Mouse (Mus musculus) gastrocnemius, adult 8-10 months (tissue): ENCODE data around the gene Slc37a3. TPM values are rescaled to one million over a fixed set of nuclear protein-coding genes. Genes with fewer than 3 reads are reported as not detected.
A peak's percentile ranks its signal among the peaks of the same experiment; 100 is the strongest.
"Not testable (repeated sequence)": the region's sequence is repeated elsewhere in the genome, so short reads cannot be mapped to it uniquely, and the experiment has no call there.

Experiments used
- DNase-seq, 2 experiments: peaks; one replicate each; pipeline ENCODE4 v3.0.0; 2022; ENCODE audit warnings: low spot score in 2 of 2
- total RNA-seq, 4 experiments: library from RNA; stranded (reverse); gene quantifications; 2 replicates each; pipeline ENCODE4 v1.2.4; 2022

The Slc37a3 gene
- 10 to 100 TPM; 12.1 to 18.0 (median 12.7) TPM for total RNA-seq

- peak; percentile 70 to 72 for DNase-seq
Observed at GRCm38 (mm10) chr6:39377311-39377827, at the start of gene Slc37a3. Gene Slc37a3, minus strand, starts transcription at chr6:39377675.

GRCm38 (mm10) chr6:39426725-39427124, 49.2 kb upstream of the Slc37a3 start:
- DNase-seq = no peak

- DNase-seq = no peak
Observed at GRCm38 (mm10) chr6:39425181-39425580, 47.7 kb upstream of the Slc37a3 start.

GRCm38 (mm10) chr6:39423686-39424085, 46.2 kb upstream of the Slc37a3 start:
- DNase-seq = no peak

GRCm38 (mm10) chr6:39423130-39423551, 45.7 kb upstream of the Slc37a3 start:
- DNase-seq = no peak

GRCm38 (mm10) chr6:39420867-39421266, 43.4 kb upstream of the Slc37a3 start:
- no peak for DNase-seq

GRCm38 (mm10) chr6:39419851-39420721, 42.6 kb upstream of the Slc37a3 start, which contains the start of gene Mkrn1:
Gene Mkrn1, minus strand, starts transcription at chr6:39420462.
- peak; percentile 28 to 29 for DNase-seq

GRCm38 (mm10) chr6:39419386-39419850, 41.9 kb upstream of the Slc37a3 start:
- DNase-seq = no peak

- not testable (repeated sequence) for DNase-seq
Observed at GRCm38 (mm10) chr6:39416654-39417053, 39.2 kb upstream of the Slc37a3 start.

GRCm38 (mm10) chr6:39415762-39416161, 38.3 kb upstream of the Slc37a3 start:
- DNase-seq = peak; percentile 9 to 37

GRCm38 (mm10) chr6:39414106-39414505, 36.6 kb upstream of the Slc37a3 start:
- no peak for DNase-seq

GRCm38 (mm10) chr6:39406480-39406879, 29.0 kb upstream of the Slc37a3 start:
- no peak for DNase-seq

- peak in 1 of 2 experiments; percentile 39 for DNase-seq
Observed at GRCm38 (mm10) chr6:39403136-39403535, 25.7 kb upstream of the Slc37a3 start.

- DNase-seq = no peak
Observed at GRCm38 (mm10) chr6:39400343-39400742, 22.9 kb upstream of the Slc37a3 start.

GRCm38 (mm10) chr6:39398342-39398741, 20.9 kb upstream of the Slc37a3 start:
- no peak for DNase-seq

- DNase-seq = no peak
Observed at GRCm38 (mm10) chr6:39397046-39397445, 19.6 kb upstream of the Slc37a3 start.

- DNase-seq = no peak
Observed at GRCm38 (mm10) chr6:39395916-39396315, 18.4 kb upstream of the Slc37a3 start.

GRCm38 (mm10) chr6:39395471-39395870, 18.0 kb upstream of the Slc37a3 start:
- DNase-seq = no peak

- DNase-seq = no peak
Observed at GRCm38 (mm10) chr6:39389988-39390387, 12.5 kb upstream of the Slc37a3 start.

GRCm38 (mm10) chr6:39381125-39381880, 3.8 kb upstream of the Slc37a3 start, which contains the start of gene Rab19:
Gene Rab19, plus strand, starts transcription at chr6:39381175.
- no peak for DNase-seq

GRCm38 (mm10) chr6:39380276-39380675, 2.8 kb upstream of the Slc37a3 start:
- no peak for DNase-seq

- DNase-seq = no peak
Observed at GRCm38 (mm10) chr6:39379749-39380148, 2.3 kb upstream of the Slc37a3 start.
